Mouse (Mus musculus) CH12.LX (cell line): ENCODE measurements at regions not wholly inside any gene's neighbourhood (a gene's known extent, or its start where the extent isn't known, plus 50 kb on each side); places are given as distances from the start of the nearest gene placed in this dataset.

Experiments
- CTCF ChIP-seq, 2 experiments: IDR thresholded peaks in 1 of 2; conservative IDR thresholded peaks in 1 of 2; 2 replicates each; pipeline ENCODE4 v1.5.1; 2011 to 2012; ENCODE audit warnings: low read depth in 2 of 2, low read length in 2 of 2, improper control_type of control experiment in 1 of 2, inconsistent platforms in 1 of 2, mild to moderate bottlenecking in 1 of 2, moderate library complexity in 1 of 2
- EP300 ChIP-seq: IDR thresholded peaks from 2 replicates; pipeline ENCODE4 v1.6.1; 2011; ENCODE audit warnings: low read length, improper control_type of control experiment
- GABPA ChIP-seq: IDR thresholded peaks from 2 replicates; pipeline ENCODE4 v1.6.1; 2012; ENCODE audit warnings: low read depth, low read length, improper control_type of control experiment, inconsistent platforms; ENCODE audit not compliant: insufficient replicate concordance
- IRF4 ChIP-seq: IDR thresholded peaks from 2 replicates; pipeline ENCODE4 v1.6.1; 2014; ENCODE audit warnings: low read depth, mild to moderate bottlenecking, inconsistent platforms, low read length, improper control_type of control experiment
- KAT2A ChIP-seq: IDR thresholded peaks from 2 replicates; pipeline ENCODE4 v1.6.1; 2012; ENCODE audit warnings: low read length, improper control_type of control experiment, inconsistent platforms; ENCODE audit not compliant: insufficient replicate concordance
- MAZ ChIP-seq: IDR thresholded peaks from 2 replicates; pipeline ENCODE4 v1.6.1; 2012; ENCODE audit warnings: low read depth, mild to moderate bottlenecking, inconsistent platforms, low read length, improper control_type of control experiment, moderate library complexity
- MYC ChIP-seq: IDR thresholded peaks from 2 replicates; pipeline ENCODE4 v1.6.1; 2011; ENCODE audit warnings: low read depth, mild to moderate bottlenecking, improper control_type of control experiment, low read length
- NRF1 ChIP-seq: IDR thresholded peaks from 2 replicates; pipeline ENCODE4 v1.6.1; 2014; ENCODE audit warnings: low read depth, mild to moderate bottlenecking, inconsistent platforms, low read length, improper control_type of control experiment, moderate library complexity
- PAX5 ChIP-seq: IDR thresholded peaks from 2 replicates; pipeline ENCODE4 v1.6.1; 2012; ENCODE audit warnings: low read length, inconsistent platforms, mixed read lengths
- POLR2A ChIP-seq: IDR thresholded peaks from 2 replicates; pipeline ENCODE4 v1.6.1; 2011; ENCODE audit warnings: low read depth, mild to moderate bottlenecking, improper control_type of control experiment, low read length
- SIN3A ChIP-seq: IDR thresholded peaks from 2 replicates; pipeline ENCODE4 v1.6.1; 2012; ENCODE audit warnings: low read length, improper control_type of control experiment, inconsistent platforms
- TCF12 ChIP-seq: IDR thresholded peaks from 2 replicates; pipeline ENCODE4 v1.6.1; 2014; ENCODE audit warnings: low read depth, mild to moderate bottlenecking, inconsistent platforms, low read length, improper control_type of control experiment
- UBTF ChIP-seq: IDR thresholded peaks from 2 replicates; pipeline ENCODE4 v1.6.1; 2012; ENCODE audit warnings: low read depth, mild to moderate bottlenecking, inconsistent platforms, low read length, improper control_type of control experiment, moderate library complexity
- ZMIZ1 ChIP-seq: IDR thresholded peaks from 2 replicates; pipeline ENCODE4 v1.6.1; 2012; ENCODE audit warnings: low read depth, mild to moderate bottlenecking, inconsistent platforms, low read length, improper control_type of control experiment

DNA sequence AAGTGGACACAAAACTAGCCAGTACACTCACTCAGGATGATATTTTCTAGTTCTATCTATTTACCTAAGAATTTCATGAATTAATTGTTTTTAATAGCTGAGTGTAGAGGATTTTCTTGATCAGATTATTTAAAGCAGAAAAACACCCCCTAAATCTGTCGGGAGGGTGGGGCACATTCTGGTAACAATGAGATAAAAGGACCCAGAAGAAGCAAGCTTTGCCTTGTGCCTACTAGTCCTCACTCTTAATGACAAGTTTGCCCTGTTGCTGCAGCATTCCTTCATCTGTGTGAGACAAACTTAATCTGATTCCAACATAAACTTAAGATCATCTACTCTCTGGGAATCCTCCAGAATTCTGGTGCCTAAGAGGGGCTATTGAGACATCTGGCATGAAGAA, 288.1 kb downstream of the Pcsk1 start:
- TF ChIP-seq GABPA (no peak), POLR2A (no peak), NRF1 (no peak), EP300 (no peak), ZMIZ1 (no peak), PAX5 (no peak), SIN3A (no peak), IRF4 (no peak), CTCF (conservative IDR thresholded peaks at IDR 0.05 in 1 of 2, IDR thresholded peaks at IDR 0.05 in 1 of 2; ENCODE audit: low read depth in 2 of 2, low read length in 2 of 2) (no peak), MAZ (no peak), KAT2A (no peak), UBTF (no peak), TCF12 (no peak), MYC (no peak)
